Mouse (Mus musculus) kidney, adult 2 months (tissue): Measurements from ENCODE around the gene Fchsd2.

Experiments used
- CTCF ChIP-seq: fragments of 200-500 bp; conservative IDR thresholded peaks from 2 replicates; pipeline ENCODE4 v1.5.1; 2011; ENCODE audit warnings: low read depth, mild to moderate bottlenecking, control low read depth, low read length, moderate library complexity, mixed read lengths; ENCODE audit not compliant: insufficient read depth, insufficient read length
- POLR2A ChIP-seq: fragments of 200-500 bp; IDR thresholded peaks from one replicate; pipeline ENCODE4 v1.6.1; 2011; ENCODE audit warnings: low read depth, low read length, control low read depth

DNA sequence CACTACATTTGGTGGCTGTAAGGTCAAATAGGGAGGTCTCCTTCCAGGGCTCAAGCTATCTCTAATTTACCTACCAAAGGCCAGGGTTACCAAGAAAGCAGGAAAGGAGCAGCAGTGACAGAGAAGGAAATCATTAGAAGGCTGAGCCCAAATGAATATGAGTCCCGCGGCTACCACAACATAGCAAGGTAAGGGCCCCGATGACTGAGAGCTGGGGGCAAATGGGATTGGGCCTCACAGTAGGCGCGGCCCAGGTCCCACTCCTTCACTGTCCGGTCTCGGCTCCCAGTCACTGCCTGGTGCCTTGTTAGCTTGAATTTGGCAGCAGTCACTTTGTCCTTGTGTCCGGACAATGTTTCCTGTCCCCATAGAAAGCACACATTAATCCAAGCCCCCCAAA, 199.0 kb downstream of the Fchsd2 start:
- TF ChIP-seq CTCF (no peak), POLR2A (no peak)
